Mouse (Mus musculus): Measurements from ENCODE around the gene Mpped2. TPM values are rescaled to one million over a fixed set of nuclear protein-coding genes. Genes with fewer than 3 reads are reported as not detected.

The Mpped2 gene
- polyA plus RNA-seq, 1 experiment, result 4.1 TPM

- H3K4me3 ChIP-seq (ENCODE audit: insufficient read depth, low read depth, low read length), result no peak overlapping the region
- DNase-seq, result no peak
- H3K27ac ChIP-seq (ENCODE audit: insufficient read depth, low read depth, low read length), result no peak overlapping the region
- H3K4me1 ChIP-seq (ENCODE audit: control insufficient read depth, insufficient read depth, low read length), result no peaks in the 10 kb centered on the region
- 53% methylated on average over 4 of the region's 4 CpGs for WGBS
- no peaks in the 10 kb centered on the region for H3K36me3 ChIP-seq (ENCODE audit: control insufficient read depth, insufficient read depth, low read length)
- TF ChIP-seq POLR2A (IDR thresholded peaks at IDR 0.05; ENCODE audit: low read depth, low read length) (no peak), CTCF (conservative IDR thresholded peaks at IDR 0.05; ENCODE audit: insufficient read depth, insufficient read length, low read depth, low read length) (no peak)
- no peaks in the 10 kb centered on the region for H3K27me3 ChIP-seq (replicated peaks; ENCODE audit: control insufficient read depth, insufficient read depth, low read length)
Observed at GRCm38 (mm10) chr2:106655271-106655670, 37.8 kb upstream of the Mpped2 start.

- H3K27me3 ChIP-seq (replicated peaks; ENCODE audit: control insufficient read depth, insufficient read depth, low read length), result no peaks in the 10 kb centered on the region
- no peak overlapping the region for H3K4me3 ChIP-seq (ENCODE audit: insufficient read depth, low read depth, low read length)
- no peaks in the 10 kb centered on the region for H3K4me1 ChIP-seq (ENCODE audit: control insufficient read depth, insufficient read depth, low read length)
- DNase-seq, result no peak
- H3K36me3 ChIP-seq (ENCODE audit: control insufficient read depth, insufficient read depth, low read length), result no peaks in the 10 kb centered on the region
- no peak for TF ChIP-seq POLR2A (IDR thresholded peaks at IDR 0.05; ENCODE audit: low read depth, low read length)
- TF ChIP-seq CTCF (conservative IDR thresholded peaks at IDR 0.05; ENCODE audit: insufficient read depth, insufficient read length, low read depth, low read length), result no peak
- H3K27ac ChIP-seq (ENCODE audit: insufficient read depth, low read depth, low read length), result no peak overlapping the region
- WGBS, result 62% methylated on average over 11 of the region's 11 CpGs
Observed at GRCm38 (mm10) chr2:106665271-106665670, 27.8 kb upstream of the Mpped2 start.

- H3K27ac ChIP-seq (ENCODE audit: insufficient read depth, low read depth, low read length), result no peak overlapping the region
- no peak for TF ChIP-seq POLR2A (IDR thresholded peaks at IDR 0.05; ENCODE audit: low read depth, low read length)
- no peak for TF ChIP-seq CTCF (conservative IDR thresholded peaks at IDR 0.05; ENCODE audit: insufficient read depth, insufficient read length, low read depth, low read length)
- no peaks in the 10 kb centered on the region for H3K36me3 ChIP-seq (ENCODE audit: control insufficient read depth, insufficient read depth, low read length)
- DNase-seq, result peak; percentile 30
- 0 out of 2 replicates have a peak, but pooled peaks cover 2% of the 10 kb centered on the region for H3K4me1 ChIP-seq (ENCODE audit: control insufficient read depth, insufficient read depth, low read length)
- WGBS, result 62% methylated on average over 8 of the region's 8 CpGs
- H3K27me3 ChIP-seq (replicated peaks; ENCODE audit: control insufficient read depth, insufficient read depth, low read length), result no peaks in the 10 kb centered on the region
- no peak overlapping the region for H3K4me3 ChIP-seq (ENCODE audit: insufficient read depth, low read depth, low read length)
Observed at GRCm38 (mm10) chr2:106674319-106674718, 18.8 kb upstream of the Mpped2 start.

- Histone ChIP-seq H3K27ac (ENCODE audit: insufficient read depth, low read depth, low read length) (no peak overlapping the region), H3K4me3 (ENCODE audit: insufficient read depth, low read depth, low read length) (no peak overlapping the region), H3K36me3 (ENCODE audit: control insufficient read depth, insufficient read depth, low read length) (no peaks in the 10 kb centered on the region), H3K4me1 (ENCODE audit: control insufficient read depth, insufficient read depth, low read length) (no peaks in the 10 kb centered on the region), H3K27me3 (replicated peaks; ENCODE audit: control insufficient read depth, insufficient read depth, low read length) (no peaks in the 10 kb centered on the region)
- TF ChIP-seq CTCF (conservative IDR thresholded peaks at IDR 0.05; ENCODE audit: insufficient read depth, insufficient read length, low read depth, low read length), result no peak
- TF ChIP-seq POLR2A (IDR thresholded peaks at IDR 0.05; ENCODE audit: low read depth, low read length), result no peak
- no peak for DNase-seq
- 66% methylated on average over 2 of the region's 2 CpGs for WGBS
Observed at GRCm38 (mm10) chr2:106677449-106677848, 15.6 kb upstream of the Mpped2 start.

GRCm38 (mm10) chr2:106679720-106680455 lies 13.2 kb upstream of the Mpped2 start:
- Histone ChIP-seq H3K4me3 (ENCODE audit: insufficient read depth, low read depth, low read length) (no peak overlapping the region), H3K36me3 (ENCODE audit: control insufficient read depth, insufficient read depth, low read length) (no peaks in the 10 kb centered on the region), H3K27ac (ENCODE audit: insufficient read depth, low read depth, low read length) (no peak overlapping the region), H3K27me3 (replicated peaks; ENCODE audit: control insufficient read depth, insufficient read depth, low read length) (no peaks in the 10 kb centered on the region), H3K4me1 (ENCODE audit: control insufficient read depth, insufficient read depth, low read length) (no peaks in the 10 kb centered on the region)
- TF ChIP-seq CTCF (conservative IDR thresholded peaks at IDR 0.05; ENCODE audit: insufficient read depth, insufficient read length, low read depth, low read length) (no peak), POLR2A (IDR thresholded peaks at IDR 0.05; ENCODE audit: low read depth, low read length) (no peak)
- DNase-seq, result no peak
- WGBS, result 80% methylated on average over 5 of the region's 5 CpGs

GRCm38 (mm10) chr2:106683185-106683831 lies 9.8 kb upstream of the Mpped2 start:
- TF ChIP-seq CTCF (conservative IDR thresholded peaks at IDR 0.05; ENCODE audit: insufficient read depth, insufficient read length, low read depth, low read length) (no peak), POLR2A (IDR thresholded peaks at IDR 0.05; ENCODE audit: low read depth, low read length) (no peak)
- no peak overlapping the region for H3K4me3 ChIP-seq (ENCODE audit: insufficient read depth, low read depth, low read length)
- H3K36me3 ChIP-seq (ENCODE audit: control insufficient read depth, insufficient read depth, low read length), result no peaks in the 10 kb centered on the region
- H3K4me1 ChIP-seq (ENCODE audit: control insufficient read depth, insufficient read depth, low read length), result no peaks in the 10 kb centered on the region
- WGBS, result 38% methylated on average over 9 of the region's 9 CpGs
- H3K27me3 ChIP-seq (replicated peaks; ENCODE audit: control insufficient read depth, insufficient read depth, low read length), result no peaks in the 10 kb centered on the region
- H3K27ac ChIP-seq (ENCODE audit: insufficient read depth, low read depth, low read length), result no peak overlapping the region
- DNase-seq, result no peak

- no peak overlapping the region for H3K4me3 ChIP-seq (ENCODE audit: insufficient read depth, low read depth, low read length)
- no peaks in the 10 kb centered on the region for H3K27me3 ChIP-seq (replicated peaks; ENCODE audit: control insufficient read depth, insufficient read depth, low read length)
- H3K27ac ChIP-seq (ENCODE audit: insufficient read depth, low read depth, low read length), result no peak overlapping the region
- no peak for DNase-seq
- no peak for TF ChIP-seq POLR2A (IDR thresholded peaks at IDR 0.05; ENCODE audit: low read depth, low read length)
- no peak for TF ChIP-seq CTCF (conservative IDR thresholded peaks at IDR 0.05; ENCODE audit: insufficient read depth, insufficient read length, low read depth, low read length)
- WGBS, result 66% methylated on average over 4 of the region's 4 CpGs
- no peaks in the 10 kb centered on the region for H3K36me3 ChIP-seq (ENCODE audit: control insufficient read depth, insufficient read depth, low read length)
- no peaks in the 10 kb centered on the region for H3K4me1 ChIP-seq (ENCODE audit: control insufficient read depth, insufficient read depth, low read length)
Observed at GRCm38 (mm10) chr2:106683832-106684231, 9.2 kb upstream of the Mpped2 start.

Data from kidney, adult 2 months (tissue).